Mouse (Mus musculus) heart, embryonic 11.5 days (tissue): Measurements from ENCODE around the gene Mymx. TPM values are rescaled to one million over a fixed set of nuclear protein-coding genes. Genes with fewer than 3 reads are reported as not detected.

ENCODE experiments used
- ATAC-seq: fragments of 200-750 bp; cut with Nextera tagmentation; replicated peaks from 2 replicates; pipeline ENCODE4 v1.8.0; 2017; ENCODE audit warnings: moderate library complexity; ENCODE audit not compliant: insufficient number of reproducible peaks, low FRiP score, low TSS enrichment
- H3K27ac ChIP-seq: fragments of 300-500 bp; sonication (generic); 2 replicates; pipeline ENCODE4 v1.5.1; 2014; ENCODE audit warnings: mild to moderate bottlenecking, low read depth, low read length
- H3K27me3 ChIP-seq: fragments of 300-500 bp; sonication (generic); 2 replicates; pipeline ENCODE4 v1.6.1; 2014; ENCODE audit warnings: mild to moderate bottlenecking, low read length, mixed read lengths; ENCODE audit not compliant: control insufficient read depth, insufficient read depth
- H3K36me3 ChIP-seq: fragments of 300-500 bp; sonication (generic); 2 replicates; pipeline ENCODE4 v1.6.1; 2014; ENCODE audit warnings: mild to moderate bottlenecking, low read length, moderate library complexity, mixed read lengths; ENCODE audit not compliant: control insufficient read depth, insufficient read depth
- H3K4me1 ChIP-seq: fragments of 300-500 bp; sonication (generic); 2 replicates; pipeline ENCODE4 v1.6.1; 2014; ENCODE audit warnings: low read length; ENCODE audit not compliant: control insufficient read depth, insufficient read depth
- H3K4me2 ChIP-seq: fragments of 300-500 bp; sonication (generic); 2 replicates; pipeline ENCODE4 v1.6.1; 2014; ENCODE audit warnings: mild to moderate bottlenecking, moderate library complexity
- H3K4me3 ChIP-seq: fragments of 300-500 bp; sonication (generic); 2 replicates; pipeline ENCODE4 v1.5.1; 2014; ENCODE audit warnings: low read depth, low read length
- H3K9ac ChIP-seq: fragments of 300-500 bp; sonication (generic); 2 replicates; pipeline ENCODE4 v1.6.1; 2014; ENCODE audit warnings: mild to moderate bottlenecking, low read depth, low read length, moderate library complexity
- H3K9me3 ChIP-seq: fragments of 300-500 bp; sonication (generic); replicated peaks from 2 replicates; pipeline ENCODE4 v1.6.1; 2016; ENCODE audit warnings: low read length; ENCODE audit not compliant: control insufficient read depth
- WGBS: fragments of 180-500 bp; shearing (Covaris S2); extraction: QIAGEN DNeasy Blood & Tissue Kit; methylation state at CpG from one replicate; pipeline ENCODE4 v1.1.7; 2014; ENCODE audit not compliant: insufficient replicate concordance; 5-methylcytosine and 5-hydroxymethylcytosine counted together
- polyA plus RNA-seq: library from polyadenylated mRNA; unstranded; fragments of >200 nt; fragmentation: Nextera tagmentation; extraction: Ambion mirVana; gene quantifications from 2 replicates; pipeline ENCODE4 v1.2.1, GENCODE M21; 2014

The Mymx gene
- polyA plus RNA-seq, 1 experiment from 2014 or later, result not detected

GRCm38 (mm10) chr17:45617655-45618054 lies 15.8 kb upstream of the Mymx start:
- H3K9ac ChIP-seq, result no peak overlapping the region
- peaks cover 14% of the 10 kb centered on the region for H3K4me1 ChIP-seq
- WGBS, result 80% methylated on average over 6 of the region's 6 CpGs
- H3K9me3 ChIP-seq, result no peaks in the 10 kb centered on the region
- no peak overlapping the region for H3K27ac ChIP-seq
- ATAC-seq, result no peak
- no peak overlapping the region for H3K4me3 ChIP-seq
- no peaks in the 10 kb centered on the region for H3K36me3 ChIP-seq
- H3K27me3 ChIP-seq, result no peaks in the 10 kb centered on the region
- H3K4me2 ChIP-seq, result no peak overlapping the region

GRCm38 (mm10) chr17:45616679-45617078 lies 14.8 kb upstream of the Mymx start:
- Histone ChIP-seq H3K9me3 (no peaks in the 10 kb centered on the region), H3K9ac (no peak overlapping the region), H3K27me3 (no peaks in the 10 kb centered on the region), H3K4me3 (no peak overlapping the region), H3K4me2 (no peak overlapping the region), H3K27ac (no peak overlapping the region), H3K36me3 (no peaks in the 10 kb centered on the region), H3K4me1 (peaks cover 14% of the 10 kb centered on the region)
- no peak for ATAC-seq
- 78% methylated on average over 3 of the region's 3 CpGs for whole genome bisulfite sequencing

- Histone ChIP-seq H3K4me2 (no peak overlapping the region), H3K9me3 (no peaks in the 10 kb centered on the region), H3K27ac (no peak overlapping the region), H3K4me1 (peaks cover 14% of the 10 kb centered on the region), H3K27me3 (no peaks in the 10 kb centered on the region), H3K9ac (no peak overlapping the region), H3K36me3 (no peaks in the 10 kb centered on the region), H3K4me3 (no peak overlapping the region)
- no peak for ATAC-seq
- WGBS, result 54% methylated on average over 4 of the region's 4 CpGs
Measured at GRCm38 (mm10) chr17:45616046-45616650, 14.2 kb upstream of the Mymx start.

- peaks cover 9% of the 10 kb centered on the region for H3K4me1 ChIP-seq
- WGBS, result 82% methylated on average over 7 of the region's 7 CpGs
- no peak overlapping the region for H3K4me2 ChIP-seq
- no peak overlapping the region for H3K4me3 ChIP-seq
- no peaks in the 10 kb centered on the region for H3K36me3 ChIP-seq
- H3K27ac ChIP-seq, result no peak overlapping the region
- no peak overlapping the region for H3K9ac ChIP-seq
- H3K9me3 ChIP-seq, result no peaks in the 10 kb centered on the region
- ATAC-seq, result no peak
- no peaks in the 10 kb centered on the region for H3K27me3 ChIP-seq
Measured at GRCm38 (mm10) chr17:45612921-45613320, 11.0 kb upstream of the Mymx start.

- Histone ChIP-seq H3K4me2 (no peak overlapping the region), H3K27ac (no peak overlapping the region), H3K27me3 (no peaks in the 10 kb centered on the region), H3K9ac (no peak overlapping the region), H3K4me3 (no peak overlapping the region), H3K9me3 (no peaks in the 10 kb centered on the region), H3K4me1 (peaks cover 9% of the 10 kb centered on the region), H3K36me3 (no peaks in the 10 kb centered on the region)
- 73% methylated on average over 8 of the region's 8 CpGs for WGBS
- no peak for ATAC-seq
Measured at GRCm38 (mm10) chr17:45612008-45612407, 10.1 kb upstream of the Mymx start.

- no peaks in the 10 kb centered on the region for H3K9me3 ChIP-seq
- no peak overlapping the region for H3K9ac ChIP-seq
- peak overlapping the region; percentile 9; the same call in 1 of the 2 replicates for H3K4me2 ChIP-seq
- H3K4me3 ChIP-seq, result no peak overlapping the region
- 26% methylated on average over 5 of the region's 5 CpGs for WGBS
- H3K36me3 ChIP-seq, result no peaks in the 10 kb centered on the region
- peaks cover 9% of the 10 kb centered on the region for H3K4me1 ChIP-seq
- peak overlapping the region; percentile 62 for H3K27ac ChIP-seq
- no peaks in the 10 kb centered on the region for H3K27me3 ChIP-seq
- ATAC-seq, result peak; percentile 57; the same call in 1 of the 2 replicates
Measured at GRCm38 (mm10) chr17:45610144-45610866, 8.4 kb upstream of the Mymx start.

- no peak overlapping the region for H3K4me2 ChIP-seq
- peaks cover 9% of the 10 kb centered on the region for H3K4me1 ChIP-seq
- no peak for ATAC-seq
- 88% methylated on average over 4 of the region's 4 CpGs for WGBS
- H3K4me3 ChIP-seq, result no peak overlapping the region
- H3K27me3 ChIP-seq, result no peaks in the 10 kb centered on the region
- no peaks in the 10 kb centered on the region for H3K36me3 ChIP-seq
- no peak overlapping the region for H3K9ac ChIP-seq
- H3K27ac ChIP-seq, result no peak overlapping the region
- H3K9me3 ChIP-seq, result no peaks in the 10 kb centered on the region
Measured at GRCm38 (mm10) chr17:45608396-45608795, 6.5 kb upstream of the Mymx start.

- Histone ChIP-seq H3K27me3 (no peaks in the 10 kb centered on the region), H3K9ac (no peak overlapping the region), H3K4me2 (no peak overlapping the region), H3K9me3 (no peaks in the 10 kb centered on the region), H3K4me3 (no peak overlapping the region), H3K27ac (no peak overlapping the region), H3K4me1 (peaks cover 9% of the 10 kb centered on the region), H3K36me3 (no peaks in the 10 kb centered on the region)
- WGBS, result 77% methylated on average over 15 of the region's 15 CpGs
- no peak for ATAC-seq
Measured at GRCm38 (mm10) chr17:45606992-45607879, 5.3 kb upstream of the Mymx start.
